ENCODE assay signal across 10 mouse cellular contexts in the genomic region with DNA sequence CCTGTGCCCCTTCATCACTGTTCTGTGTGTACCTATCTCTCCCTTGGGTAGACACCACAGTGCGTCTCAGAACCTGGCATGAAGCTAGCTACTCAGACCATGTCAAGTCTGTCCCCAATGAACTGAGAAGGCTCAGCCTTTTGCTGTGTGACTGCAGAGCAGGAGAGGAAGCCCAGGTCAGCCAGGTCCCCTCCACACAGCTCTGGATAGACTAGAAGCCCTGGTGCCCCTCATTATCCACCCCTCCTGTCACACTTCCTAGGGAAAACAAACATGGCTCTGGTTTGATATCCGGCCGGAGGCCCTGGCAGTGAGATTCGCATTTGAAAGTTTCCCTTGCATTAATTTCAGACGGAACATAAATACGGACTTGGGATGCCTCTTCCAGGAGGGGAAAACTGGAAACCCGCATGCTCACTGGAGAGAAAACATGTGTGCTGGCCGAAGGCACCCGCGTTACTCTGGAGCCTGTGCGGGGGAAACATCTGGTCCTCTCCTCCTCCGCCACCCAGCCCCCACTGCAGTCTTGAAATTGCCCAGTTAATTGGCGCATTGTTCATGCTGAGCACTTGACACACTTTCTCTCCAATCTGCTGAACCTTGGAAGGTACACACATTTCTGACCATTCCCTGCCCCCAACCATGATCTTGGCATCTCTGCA.
DNase-seq lines count a peak whose midpoint lies in the region; ATAC-seq and TF ChIP-seq lines count a peak whose summit lies in the region.
"Had no signal": no experiment of that assay in that cellular context is flagged by ENCODE, and none has a peak within 500 bp of the region (broad histone marks: within the 10 kb centered on the region; RNA-seq: fewer than 3 reads in every experiment).

No protein-coding gene starts in this region.

- peaks cover 7% of the 10 kb centered on the region; the same call in 1 of the 2 replicates for H3K4me1 ChIP-seq in hindbrain, embryonic 12.5 days
- peaks cover 8% of the 10 kb centered on the region; the same call in 1 of the 2 replicates for H3K4me1 ChIP-seq in hindbrain, embryonic 13.5 days (replicated peaks)
- H3K4me1 ChIP-seq in limb, embryonic 11.5 days (ENCODE audit: control insufficient read depth, insufficient read depth, low read length), result peaks cover 13% of the 10 kb centered on the region

- no peaks in the 10 kb centered on the region for H3K9me3 ChIP-seq in hindbrain, embryonic 12.5 days (replicated peaks)
- H3K9me3 ChIP-seq in hindbrain, embryonic 13.5 days, result no peaks in the 10 kb centered on the region
- H3K9me3 ChIP-seq in limb, embryonic 11.5 days (ENCODE audit: control insufficient read depth, low read length), result no peaks in the 10 kb centered on the region

- no peaks in the 10 kb centered on the region for H3K36me3 ChIP-seq in hindbrain, embryonic 12.5 days
- H3K36me3 ChIP-seq in hindbrain, embryonic 13.5 days, result no peaks in the 10 kb centered on the region
- H3K36me3 ChIP-seq in limb, embryonic 11.5 days (ENCODE audit: control insufficient read depth, insufficient read depth, low read length), result no peaks in the 10 kb centered on the region

- 67% methylated on average over 13 of the region's 13 CpGs for WGBS in hindbrain, embryonic 12.5 days
- WGBS in hindbrain, embryonic 13.5 days, result 73% methylated on average over 13 of the region's 13 CpGs
- 33% methylated on average over 13 of the region's 13 CpGs for WGBS in limb, embryonic 11.5 days

- no peak for ATAC-seq in cerebellum, adult (ENCODE audit: insufficient number of reproducible peaks, low FRiP score, low TSS enrichment)
- ATAC-seq in hindbrain, embryonic 12.5 days (ENCODE audit: low FRiP score), result no peak
- no peak for ATAC-seq in hindbrain, embryonic 13.5 days (ENCODE audit: low FRiP score)
- peak; percentile 69 for ATAC-seq in limb, embryonic 11.5 days (ENCODE audit: insufficient number of reproducible peaks, low FRiP score, low TSS enrichment, low read depth)
- ATAC-seq in megakaryocyte progenitor cell, adult 5-6 weeks (replicated peaks; ENCODE audit: poor library complexity), result no peak
- ATAC-seq: Patski had no signal

- DNase-seq in cerebellum, adult 9-10 months, result peak; percentile 6
- peak; percentile 36 for DNase-seq in brain, embryonic 14.5 days (ENCODE audit: low read depth)
- peak; percentile 77 for DNase-seq in limb, embryonic 11.5 days (ENCODE audit: low spot score)
- DNase-seq in layer of hippocampus, adult 11-12 months (ENCODE audit: low spot score), result no peak
- DNase-seq: gastrocnemius, adult 2 months had no signal

- TF ChIP-seq POLR2A in brain, embryonic 14.5 days (IDR thresholded peaks at IDR 0.05; ENCODE audit: borderline replicate concordance, extremely low read depth, insufficient read depth, insufficient read length, poor library complexity, severe bottlenecking), result no peak

- H3K4me3 ChIP-seq in hindbrain, embryonic 12.5 days, result no peak overlapping the region
- no peak overlapping the region for H3K4me3 ChIP-seq in hindbrain, embryonic 13.5 days
- no peak overlapping the region for H3K4me3 ChIP-seq in limb, embryonic 11.5 days (ENCODE audit: low read depth, low read length)
- H3K4me3 ChIP-seq: gastrocnemius, adult 2 months had no signal

- H3K4me2 ChIP-seq in hindbrain, embryonic 12.5 days (replicated peaks), result no peak overlapping the region
- H3K4me2 ChIP-seq in hindbrain, embryonic 13.5 days, result no peak overlapping the region
- peak overlapping the region; percentile 24; the same call in 1 of the 2 replicates for H3K4me2 ChIP-seq in limb, embryonic 11.5 days (ENCODE audit: low read depth, severe bottlenecking)

- H3K9ac ChIP-seq in hindbrain, embryonic 12.5 days, result no peak overlapping the region
- H3K9ac ChIP-seq in hindbrain, embryonic 13.5 days, result no peak overlapping the region
- H3K9ac ChIP-seq in limb, embryonic 11.5 days (ENCODE audit: low read length), result no peak overlapping the region; the same call in 1 of the 2 replicates

- TF ChIP-seq CTCF in brain, embryonic 14.5 days (IDR thresholded peaks at IDR 0.05; ENCODE audit: borderline replicate concordance, extremely low read depth, insufficient read depth, insufficient read length), result no peak

- peak overlapping the region; percentile 60; the same call in 1 of the 2 replicates for H3K27ac ChIP-seq in hindbrain, embryonic 12.5 days
- H3K27ac ChIP-seq in hindbrain, embryonic 13.5 days, result no peak overlapping the region
- no peak overlapping the region for H3K27ac ChIP-seq in limb, embryonic 11.5 days (replicated peaks; ENCODE audit: low read depth, low read length)

- H3K27me3 ChIP-seq in hindbrain, embryonic 12.5 days, result no peaks in the 10 kb centered on the region
- no peaks in the 10 kb centered on the region for H3K27me3 ChIP-seq in hindbrain, embryonic 13.5 days
- H3K27me3 ChIP-seq in limb, embryonic 11.5 days (ENCODE audit: control insufficient read depth, insufficient read depth, low read length), result peaks cover 6% of the 10 kb centered on the region; the same call in 1 of the 2 replicates
- H3K27me3 ChIP-seq: Patski had no signal
